In genomic region chr17:35174201-35174977, GRCm38 (mm10) we compare ENCODE assay signal across 21 mouse cellular contexts. TPM values are rescaled to one million over a fixed set of nuclear protein-coding genes. Genes with fewer than 3 reads are reported as not detected.
DNase-seq lines count a peak whose midpoint lies in the region; ATAC-seq and TF ChIP-seq lines count a peak whose summit lies in the region.
"Had no signal": no experiment of that assay in that cellular context is flagged by ENCODE, and none has a peak within 500 bp of the region (broad histone marks: within the 10 kb centered on the region; RNA-seq: fewer than 3 reads in every experiment).

No protein-coding gene starts in this region.

- intact Hi-C loops in heart, postnatal 14 days (cut with DNase I) = no loop called here

- no peak for ATAC-seq in kidney, postnatal 0 days (replicated peaks; ENCODE audit: low FRiP score, low read depth)
- ATAC-seq in limb, embryonic 13.5 days (ENCODE audit: low FRiP score, low read depth) = no peak
- no peak for ATAC-seq in midbrain, embryonic 11.5 days (ENCODE audit: low FRiP score)
- ATAC-seq: forebrain, embryonic 14.5 days; intestine, embryonic 15.5 days; Patski had no signal

- peak in 1 of 2 experiments; percentile 10; a peak in 1 of 4 replicates for TF ChIP-seq EP300 in MEL (IDR thresholded peaks at IDR 0.05; ENCODE audit: low read depth in 1 of 2, low read length in 2 of 2)

- H3K4me2 ChIP-seq in kidney, postnatal 0 days (ENCODE audit: low read length) = no peak overlapping the region
- H3K4me2 ChIP-seq in limb, embryonic 13.5 days (replicated peaks) = no peak overlapping the region
- H3K4me2 ChIP-seq in midbrain, embryonic 11.5 days = no peak overlapping the region
- H3K4me2 ChIP-seq: intestine, embryonic 15.5 days; lung, embryonic 14.5 days had no signal

- no peaks in the 10 kb centered on the region for H3K27me3 ChIP-seq in kidney, postnatal 0 days (ENCODE audit: insufficient read depth, low read length)
- H3K27me3 ChIP-seq in MEL (ENCODE audit: control insufficient read depth in 1 of 2, insufficient read depth in 2 of 2, low read length in 2 of 2) = no peaks in the 10 kb centered on the region
- H3K27me3 ChIP-seq in limb, embryonic 13.5 days = no peaks in the 10 kb centered on the region
- no peaks in the 10 kb centered on the region for H3K27me3 ChIP-seq in midbrain, embryonic 11.5 days (ENCODE audit: control insufficient read depth, insufficient read depth, low read length)
- H3K27me3 ChIP-seq: intestine, embryonic 15.5 days; Patski had no signal

- no peaks in the 10 kb centered on the region for H3K4me1 ChIP-seq in kidney, postnatal 0 days (replicated peaks; ENCODE audit: insufficient read depth, low read length)
- peaks cover 12 to 22% of the 10 kb centered on the region in 2 experiments for H3K4me1 ChIP-seq in MEL (ENCODE audit: control insufficient read depth in 1 of 2, insufficient read depth in 2 of 2, low read length in 2 of 2)
- peaks cover 13% of the 10 kb centered on the region for H3K4me1 ChIP-seq in limb, embryonic 13.5 days
- H3K4me1 ChIP-seq in midbrain, embryonic 11.5 days (ENCODE audit: control insufficient read depth, insufficient read depth, low read length) = no peaks in the 10 kb centered on the region
- H3K4me1 ChIP-seq: hindbrain, embryonic 10.5 days had no signal

- no peak for TF ChIP-seq POLR2A in MEL (IDR thresholded peaks at IDR 0.05; ENCODE audit: control insufficient read depth in 1 of 2, insufficient read depth in 1 of 2, low read depth in 1 of 2, low read length in 2 of 2, poor library complexity in 1 of 2)

- H3K9me3 ChIP-seq in kidney, postnatal 0 days (replicated peaks; ENCODE audit: low read length) = no peaks in the 10 kb centered on the region
- no peaks in the 10 kb centered on the region for H3K9me3 ChIP-seq in MEL (replicated peaks; ENCODE audit: insufficient read depth, low read length)
- H3K9me3 ChIP-seq in limb, embryonic 13.5 days = no peaks in the 10 kb centered on the region
- no peaks in the 10 kb centered on the region for H3K9me3 ChIP-seq in midbrain, embryonic 11.5 days (ENCODE audit: control insufficient read depth, low read length)
- H3K9me3 ChIP-seq: hindbrain, embryonic 10.5 days; intestine, embryonic 15.5 days had no signal

- no peak for DNase-seq in kidney, postnatal 0 days (ENCODE audit: low spot score)
- no peak for DNase-seq in kidney, postnatal 4 days
- DNase-seq in A20 (ENCODE audit: low read depth, low spot score) = peak; percentile 74
- peak; percentile 64 for DNase-seq in MEL (ENCODE audit: low read depth, low spot score)
- DNase-seq in midbrain, embryonic 11.5 days (ENCODE audit: low spot score, missing footprints) = no peak
- DNase-seq in cerebellum, postnatal 4 days (ENCODE audit: low spot score in 2 of 2) = no peak
- DNase-seq in heart, postnatal 14 days = no peak
- DNase-seq: cerebellum, adult 11 months; liver; lung, embryonic 14.5 days; thymus, postnatal 4 days had no signal

- H3K4me3 ChIP-seq in kidney, postnatal 0 days (replicated peaks; ENCODE audit: low read depth, low read length) = no peak overlapping the region
- H3K4me3 ChIP-seq in MEL (ENCODE audit: control insufficient read depth in 1 of 2, insufficient read depth in 1 of 2, low read depth in 2 of 2, low read length in 2 of 2) = no peak overlapping the region
- no peak overlapping the region for H3K4me3 ChIP-seq in limb, embryonic 13.5 days
- H3K4me3 ChIP-seq in midbrain, embryonic 11.5 days (ENCODE audit: low read depth, low read length) = no peak overlapping the region
- H3K4me3 ChIP-seq: hindbrain, embryonic 10.5 days; intestine, embryonic 15.5 days had no signal

- peak overlapping the region; percentile 13; the same call in 1 of the 2 replicates for H3K9ac ChIP-seq in kidney, postnatal 0 days (ENCODE audit: low read depth, low read length)
- peak overlapping the region; percentile 12; the same call in 1 of the 2 replicates for H3K9ac ChIP-seq in MEL (ENCODE audit: control insufficient read depth, low read depth, low read length, poor library complexity, severe bottlenecking)
- peak overlapping the region; percentile 43; the same call in 1 of the 2 replicates for H3K9ac ChIP-seq in limb, embryonic 13.5 days
- no peak overlapping the region for H3K9ac ChIP-seq in midbrain, embryonic 11.5 days (ENCODE audit: low read length)
- H3K9ac ChIP-seq: intestine, embryonic 15.5 days; lung, embryonic 14.5 days had no signal

- no peaks in the 10 kb centered on the region for H3K79me2 ChIP-seq in MEL (ENCODE audit: control insufficient read depth, insufficient read depth, low read length, poor library complexity)

- no peaks in the 10 kb centered on the region for H3K36me3 ChIP-seq in kidney, postnatal 0 days (ENCODE audit: insufficient read depth, low read length)
- peaks cover 0 to 15% of the 10 kb centered on the region in 2 experiments; a peak in 2 of 4 replicates for H3K36me3 ChIP-seq in MEL (ENCODE audit: control insufficient read depth in 1 of 2, insufficient read depth in 2 of 2, low read length in 2 of 2)
- H3K36me3 ChIP-seq in limb, embryonic 13.5 days = no peaks in the 10 kb centered on the region
- H3K36me3 ChIP-seq in midbrain, embryonic 11.5 days (ENCODE audit: control insufficient read depth, insufficient read depth, low read length) = no peaks in the 10 kb centered on the region
- H3K36me3 ChIP-seq: hindbrain, embryonic 10.5 days; intestine, embryonic 15.5 days had no signal

- TF ChIP-seq RAD21 in MEL (IDR thresholded peaks at IDR 0.05; ENCODE audit: low read depth, low read length) = no peak

- H3K27ac ChIP-seq in kidney, postnatal 0 days = peak overlapping the region; percentile 70
- H3K27ac ChIP-seq in MEL (ENCODE audit: control insufficient read depth, low read depth, low read length) = peak overlapping the region; percentile 29
- H3K27ac ChIP-seq in limb, embryonic 13.5 days = no peak overlapping the region
- no peak overlapping the region for H3K27ac ChIP-seq in midbrain, embryonic 11.5 days (ENCODE audit: low read depth, low read length)
- H3K27ac ChIP-seq: hindbrain, embryonic 10.5 days; intestine, embryonic 15.5 days; stomach, postnatal 0 days had no signal

- 61% methylated on average over 8 of the region's 8 CpGs for WGBS in kidney, postnatal 0 days
- WGBS in limb, embryonic 13.5 days = 41% methylated on average over 8 of the region's 8 CpGs
- 82% methylated on average over 8 of the region's 8 CpGs for WGBS in midbrain, embryonic 11.5 days

- no peak for TF ChIP-seq CTCF in kidney, postnatal 0 days (IDR thresholded peaks at IDR 0.05; ENCODE audit: low read depth)
- TF ChIP-seq CTCF in MEL (IDR thresholded peaks at IDR 0.05 in 2 of 3, conservative IDR thresholded peaks at IDR 0.05 in 1 of 3; ENCODE audit: control insufficient read depth in 1 of 3, insufficient read depth in 1 of 3, low read depth in 2 of 3, low read length in 3 of 3, poor library complexity in 1 of 3, severe bottlenecking in 1 of 3) = no peak

TF ChIP-seq in MEL, 35 proteins besides CTCF, POLR2A, EP300 and RAD21 (continues in another document):
- TF ChIP-seq ZNF384 (IDR thresholded peaks at IDR 0.05; ENCODE audit: low read depth, low read length) (peak; percentile 95), POLR2AphosphoS2 (IDR thresholded peaks at IDR 0.05; ENCODE audit: low read length) (no peak)

RNA-seq across cellular contexts. Expression of gene Aif1, which starts 1.5 kb away (rescaled TPM):
- polyA plus RNA-seq in kidney, postnatal 0 days (2015; fragmentation: Nextera tagmentation; extraction: Ambion mirVana) = 13.1 and 14.8 TPM in 2 replicates
- 0.29 and 0.42 TPM in 2 replicates for total RNA-seq in MEL (2012; rRNA removed)
- polyA plus RNA-seq in MEL (2012; ENCODE audit: insufficient read depth in 1 of 2, insufficient read length in 2 of 2, low read depth in 1 of 2, low replicate concordance in 2 of 2, missing spikeins in 1 of 2) = under 1 TPM in 1 of 2 experiments, not detected in 1; 0.45 TPM
- polyA plus RNA-seq in limb, embryonic 13.5 days (2015; fragmentation: Nextera tagmentation; extraction: Ambion mirVana) = 9.0 and 10.2 TPM in 2 replicates
- 7.8 and 8.4 TPM in 2 replicates for polyA plus RNA-seq in midbrain, embryonic 11.5 days (2014; fragmentation: Nextera tagmentation; extraction: Ambion mirVana)
- total RNA-seq in heart, postnatal 14 days (2021) = 1 to 10 TPM; 1.4 to 2.8 TPM

RNA-seq across cellular contexts. Expression of gene Prrc2a, which starts 9.7 kb away (rescaled TPM):
- polyA plus RNA-seq in kidney, postnatal 0 days (2015; fragmentation: Nextera tagmentation; extraction: Ambion mirVana) = 79.2 and 94.5 TPM in 2 replicates
- total RNA-seq in MEL (2012; rRNA removed) = 87.6 and 102 TPM in 2 replicates
- polyA plus RNA-seq in MEL (2012; ENCODE audit: insufficient read depth in 1 of 2, insufficient read length in 2 of 2, low read depth in 1 of 2, low replicate concordance in 2 of 2, missing spikeins in 1 of 2) = 100 to 1,000 TPM in 1 of 2 experiments, 10 to 100 TPM in 1; 71.0 to 663 TPM
- polyA plus RNA-seq in limb, embryonic 13.5 days (2015; fragmentation: Nextera tagmentation; extraction: Ambion mirVana) = 217 and 227 TPM in 2 replicates
- polyA plus RNA-seq in midbrain, embryonic 11.5 days (2014; fragmentation: Nextera tagmentation; extraction: Ambion mirVana) = 138 and 153 TPM in 2 replicates
- 100 to 1,000 TPM; 148 to 174 TPM for total RNA-seq in heart, postnatal 14 days (2021)

RNA-seq across cellular contexts. Expression of gene Lst1, which starts 13.8 kb away (rescaled TPM):
- 11.4 and 15.0 TPM in 2 replicates for polyA plus RNA-seq in kidney, postnatal 0 days (2015; fragmentation: Nextera tagmentation; extraction: Ambion mirVana)
- 15.2 and 16.9 TPM in 2 replicates for total RNA-seq in MEL (2012; rRNA removed)
- 10 to 100 TPM in 1 of 2 experiments, not detected in 1; 29.0 TPM for polyA plus RNA-seq in MEL (2012; ENCODE audit: insufficient read depth in 1 of 2, insufficient read length in 2 of 2, low read depth in 1 of 2, low replicate concordance in 2 of 2, missing spikeins in 1 of 2)
- polyA plus RNA-seq in limb, embryonic 13.5 days (2015; fragmentation: Nextera tagmentation; extraction: Ambion mirVana) = 10.1 and 12.1 TPM in 2 replicates
- polyA plus RNA-seq in midbrain, embryonic 11.5 days (2014; fragmentation: Nextera tagmentation; extraction: Ambion mirVana) = 7.8 and 10.2 TPM in 2 replicates
- total RNA-seq in heart, postnatal 14 days (2021) = 1 to 10 TPM; 3.8 to 4.0 TPM
- polyA plus RNA-seq: Patski had no signal

RNA-seq across cellular contexts. Expression of gene Ltb, which starts 19.9 kb away (rescaled TPM):
- 0.98 and 1.0 TPM in 2 replicates for polyA plus RNA-seq in kidney, postnatal 0 days (2015; fragmentation: Nextera tagmentation; extraction: Ambion mirVana)
- 0.75 and 1.1 TPM in 2 replicates for total RNA-seq in MEL (2012; rRNA removed)
- polyA plus RNA-seq in MEL (2012; ENCODE audit: insufficient read depth in 1 of 2, insufficient read length in 2 of 2, low read depth in 1 of 2, low replicate concordance in 2 of 2, missing spikeins in 1 of 2) = 1 to 10 TPM in 1 of 2 experiments, not detected in 1; 1.5 TPM
- 0.99 and 1.3 TPM in 2 replicates for polyA plus RNA-seq in limb, embryonic 13.5 days (2015; fragmentation: Nextera tagmentation; extraction: Ambion mirVana)
- 0.41 TPM in 1 of 2 replicates, not detected in the other for polyA plus RNA-seq in midbrain, embryonic 11.5 days (2014; fragmentation: Nextera tagmentation; extraction: Ambion mirVana)
- total RNA-seq in heart, postnatal 14 days (2021) = 1 to 10 TPM; 1.2 to 3.8 TPM
- polyA plus RNA-seq: lung, embryonic 14.5 days; Patski had no signal

RNA-seq across cellular contexts. Expression of gene Tnf, which starts 27.4 kb away (rescaled TPM):
- 0.19 and 0.25 TPM in 2 replicates for polyA plus RNA-seq in kidney, postnatal 0 days (2015; fragmentation: Nextera tagmentation; extraction: Ambion mirVana)
- 0.95 and 1.2 TPM in 2 replicates for total RNA-seq in MEL (2012; rRNA removed)
- 1 to 10 TPM in 1 of 2 experiments, not detected in 1; 2.0 TPM for polyA plus RNA-seq in MEL (2012; ENCODE audit: insufficient read depth in 1 of 2, insufficient read length in 2 of 2, low read depth in 1 of 2, low replicate concordance in 2 of 2, missing spikeins in 1 of 2)
- polyA plus RNA-seq in limb, embryonic 13.5 days (2015; fragmentation: Nextera tagmentation; extraction: Ambion mirVana) = 0.27 and 0.36 TPM in 2 replicates
- 0.26 TPM in 1 of 2 replicates, not detected in the other for polyA plus RNA-seq in midbrain, embryonic 11.5 days (2014; fragmentation: Nextera tagmentation; extraction: Ambion mirVana)
- total RNA-seq in heart, postnatal 14 days (2021) = under 1 TPM; 0.29 to 0.39 TPM
- total RNA-seq: left cerebral cortex, adult 18-20 months; midbrain, postnatal 0 days had no signal
- polyA plus RNA-seq: forebrain, embryonic 14.5 days; heart, embryonic 14.5 days; hindbrain, embryonic 10.5 days; intestine, embryonic 15.5 days; neural tube, embryonic 14.5 days; Patski had no signal

Comparison
In these comparisons a context has a peak if more than half of its experiments do, and no peak if none do; other contexts are left out.
1. DNase-seq: peak in A20 (single experiment) and MEL (single experiment); none in kidney, postnatal 0 days (single experiment), kidney, postnatal 4 days (0 of 2), midbrain, embryonic 11.5 days (single experiment), cerebellum, postnatal 4 days (0 of 2) and heart, postnatal 14 days (0 of 2).
2. H3K27ac ChIP-seq: peak in kidney, postnatal 0 days (single experiment) and MEL (single experiment); none in limb, embryonic 13.5 days (single experiment) and midbrain, embryonic 11.5 days (single experiment).